Mouse (Mus musculus) ovary, adult 18-20 months (tissue): ENCODE data around the gene Rapgef2.
A peak's percentile ranks its signal among the peaks of the same experiment; 100 is the strongest.
"Not testable (repeated sequence)": the region's sequence is repeated elsewhere in the genome, so short reads cannot be mapped to it uniquely, and the experiment has no call there.

Source experiments
- DNase-seq: peaks from one replicate; pipeline ENCODE4 v3.0.0; 2022; ENCODE audit warnings: low spot score, mixed read lengths

Rapgef2 gene

GRCm38 (mm10) chr3:79088461-79088860, 197.9 kb downstream of the Rapgef2 start:
- DNase-seq, result no peak

GRCm38 (mm10) chr3:79086282-79086681, 200.0 kb downstream of the Rapgef2 start:
- no peak for DNase-seq

- DNase-seq, result no peak
These were observed 202.4 kb downstream of the Rapgef2 start for GRCm38 (mm10) chr3:79083881-79084280.

- DNase-seq, result no peak
These were observed 203.3 kb downstream of the Rapgef2 start for GRCm38 (mm10) chr3:79083030-79083429.

GRCm38 (mm10) chr3:79079076-79079475, 207.2 kb downstream of the Rapgef2 start:
- DNase-seq, result peak; percentile 19

- DNase-seq, result no peak
These were observed 211.3 kb downstream of the Rapgef2 start for GRCm38 (mm10) chr3:79074970-79075369.

GRCm38 (mm10) chr3:79073541-79074244, 212.6 kb downstream of the Rapgef2 start:
- no peak for DNase-seq

- DNase-seq, result no peak
These were observed 214.8 kb downstream of the Rapgef2 start for GRCm38 (mm10) chr3:79071561-79071960.

GRCm38 (mm10) chr3:79069891-79070290, 216.4 kb downstream of the Rapgef2 start:
- no peak for DNase-seq

GRCm38 (mm10) chr3:79068976-79069375, 217.3 kb downstream of the Rapgef2 start:
- no peak for DNase-seq

GRCm38 (mm10) chr3:79066455-79067055, 219.8 kb downstream of the Rapgef2 start:
- no peak for DNase-seq

GRCm38 (mm10) chr3:79064096-79064495, 222.2 kb downstream of the Rapgef2 start:
- no peak for DNase-seq

- no peak for DNase-seq
These were observed 224.9 kb downstream of the Rapgef2 start for GRCm38 (mm10) chr3:79061426-79061825.

- not testable (repeated sequence) for DNase-seq
These were observed 227.8 kb downstream of the Rapgef2 start for GRCm38 (mm10) chr3:79058491-79058890.

- no peak for DNase-seq
These were observed 241.1 kb downstream of the Rapgef2 start for GRCm38 (mm10) chr3:79045251-79045650.

GRCm38 (mm10) chr3:79042973-79043372, 243.3 kb downstream of the Rapgef2 start:
- no peak for DNase-seq

GRCm38 (mm10) chr3:79039666-79040450, 246.5 kb downstream of the Rapgef2 start:
- DNase-seq, result no peak

- no peak for DNase-seq
These were observed 247.3 kb downstream of the Rapgef2 start for GRCm38 (mm10) chr3:79039008-79039407.

- no peak for DNase-seq
These were observed 251.9 kb downstream of the Rapgef2 start for GRCm38 (mm10) chr3:79034457-79034856.

GRCm38 (mm10) chr3:79030855-79031254, 255.5 kb downstream of the Rapgef2 start:
- DNase-seq, result no peak

GRCm38 (mm10) chr3:79028153-79028878, 258.0 kb downstream of the Rapgef2 start:
- DNase-seq, result no peak

GRCm38 (mm10) chr3:79025983-79026382, 260.3 kb downstream of the Rapgef2 start:
- DNase-seq, result no peak
